Mouse (Mus musculus) kidney, embryonic 15.5 days (tissue): ENCODE data around the gene Adgrv1. TPM values are rescaled to one million over a fixed set of nuclear protein-coding genes. Genes with fewer than 3 reads are reported as not detected.
"Not testable (repeated sequence)": the region's sequence is repeated elsewhere in the genome, so short reads cannot be mapped to it uniquely, and the experiment has no call there.

Source experiments
- ATAC-seq: fragments of 200-750 bp; cut with Nextera tagmentation; replicated peaks from 2 replicates; pipeline ENCODE4 v1.8.0; 2017; ENCODE audit warnings: moderate TSS enrichment; ENCODE audit not compliant: low FRiP score
- H3K27ac ChIP-seq: fragments of 300-500 bp; sonication (generic); 2 replicates; pipeline ENCODE4 v1.5.1; 2015; ENCODE audit warnings: mild to moderate bottlenecking, inconsistent platforms
- H3K27me3 ChIP-seq: fragments of 300-500 bp; sonication (generic); 2 replicates; pipeline ENCODE4 v1.6.1; 2015; ENCODE audit warnings: inconsistent platforms
- H3K36me3 ChIP-seq: fragments of 300-500 bp; sonication (generic); 2 replicates; pipeline ENCODE4 v1.6.1; 2015; ENCODE audit warnings: inconsistent platforms
- H3K4me1 ChIP-seq: fragments of 300-500 bp; sonication (generic); 2 replicates; pipeline ENCODE4 v1.6.1; 2015; ENCODE audit warnings: inconsistent platforms
- H3K4me2 ChIP-seq: fragments of 300-500 bp; sonication (generic); 2 replicates; pipeline ENCODE4 v1.6.1; 2015; ENCODE audit warnings: moderate library complexity, mild to moderate bottlenecking, inconsistent platforms
- H3K4me3 ChIP-seq: fragments of 300-500 bp; sonication (generic); replicated peaks from 2 replicates; pipeline ENCODE4 v1.5.1; 2015; ENCODE audit warnings: mild to moderate bottlenecking, inconsistent platforms
- H3K9ac ChIP-seq: fragments of 300-500 bp; sonication (generic); 2 replicates; pipeline ENCODE4 v1.6.1; 2015; ENCODE audit warnings: mild to moderate bottlenecking, inconsistent platforms
- H3K9me3 ChIP-seq: fragments of 300-500 bp; sonication (generic); replicated peaks from 2 replicates; pipeline ENCODE4 v1.6.1; 2016; ENCODE audit warnings: inconsistent platforms
- WGBS: fragments of 180-500 bp; shearing (Covaris S2); methylation state at CpG from one replicate; pipeline ENCODE4 v1.1.7; 2015; ENCODE audit warnings: mixed read lengths; 5-methylcytosine and 5-hydroxymethylcytosine counted together
- polyA plus RNA-seq: library from polyadenylated mRNA; unstranded; fragments of >200 nt; fragmentation: Nextera tagmentation; extraction: Ambion mirVana; gene quantifications from 2 replicates; pipeline ENCODE4 v1.2.1, GENCODE M21; 2015

Adgrv1 gene
- polyA plus RNA-seq, 1 experiment from 2014 or later = 4.3 TPM

- not testable (repeated sequence) for H3K36me3 ChIP-seq, H3K27me3 ChIP-seq, H3K4me3 ChIP-seq, H3K9me3 ChIP-seq, H3K27ac ChIP-seq, H3K4me2 ChIP-seq, H3K4me1 ChIP-seq, ATAC-seq, H3K9ac ChIP-seq
- WGBS = 84% methylated on average over 4 of the region's 4 CpGs
These were observed 365.5 kb downstream of the Adgrv1 start for GRCm38 (mm10) chr13:81267489-81267888.

DNA sequence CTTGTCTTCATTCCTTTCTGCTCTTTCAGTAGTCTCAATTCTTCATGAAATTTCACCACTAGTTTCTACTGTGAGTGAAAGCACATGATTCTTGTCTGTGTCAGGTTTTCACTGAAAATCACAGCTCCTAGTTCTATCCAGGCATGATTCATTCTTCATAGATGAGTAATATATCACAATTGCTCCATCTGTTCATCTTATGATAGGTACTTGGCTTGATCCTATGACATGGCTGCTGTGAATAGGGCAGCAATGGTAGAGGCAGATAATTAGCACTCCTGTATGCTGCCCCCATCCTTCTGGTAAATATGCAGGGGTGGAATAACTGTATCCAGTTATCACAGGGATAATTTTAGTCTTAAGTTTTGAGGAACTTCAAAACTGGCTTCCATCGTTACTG lies 368.5 kb downstream of the Adgrv1 start:
- Histone ChIP-seq H3K4me3 (no peak overlapping the region), H3K4me2 (no peak overlapping the region), H3K27ac (no peak overlapping the region), H3K36me3 (no peaks in the 10 kb centered on the region), H3K4me1 (no peaks in the 10 kb centered on the region), H3K9ac (no peak overlapping the region), H3K27me3 (no peaks in the 10 kb centered on the region), H3K9me3 (no peaks in the 10 kb centered on the region)
- 88% methylated on average over 1 of the region's 1 CpGs for WGBS
- no peak for ATAC-seq

GRCm38 (mm10) chr13:81241181-81241580 lies 391.8 kb downstream of the Adgrv1 start:
- H3K9me3 ChIP-seq = no peaks in the 10 kb centered on the region
- no peaks in the 10 kb centered on the region for H3K27me3 ChIP-seq
- WGBS = 91% methylated on average over 2 of the region's 2 CpGs
- H3K4me3 ChIP-seq = no peak overlapping the region
- H3K36me3 ChIP-seq = no peaks in the 10 kb centered on the region
- H3K9ac ChIP-seq = no peak overlapping the region
- ATAC-seq = no peak
- H3K4me1 ChIP-seq = no peaks in the 10 kb centered on the region
- H3K27ac ChIP-seq = no peak overlapping the region
- H3K4me2 ChIP-seq = no peak overlapping the region

DNA sequence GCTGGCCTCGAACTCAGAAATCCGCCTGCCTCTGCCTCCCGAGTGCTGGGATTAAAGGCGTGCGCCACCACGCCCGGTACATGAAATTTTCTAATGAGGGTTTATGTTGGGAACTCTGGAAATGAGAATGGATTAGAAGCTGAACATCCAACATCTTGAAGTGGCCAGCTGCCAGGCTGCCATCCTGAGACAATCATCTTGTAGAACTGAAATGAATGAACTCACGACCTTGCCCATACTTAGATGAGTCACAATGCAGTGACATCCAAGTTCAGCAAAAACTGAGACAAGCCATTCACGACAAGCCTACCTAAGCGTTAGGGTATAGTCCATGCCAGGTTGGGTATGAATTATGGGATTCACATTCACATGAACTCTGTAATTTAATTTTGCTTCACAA lies 393.1 kb downstream of the Adgrv1 start:
- Histone ChIP-seq H3K36me3 (no peaks in the 10 kb centered on the region), H3K9me3 (no peaks in the 10 kb centered on the region), H3K27ac (no peak overlapping the region), H3K4me2 (no peak overlapping the region), H3K9ac (no peak overlapping the region), H3K4me1 (no peaks in the 10 kb centered on the region), H3K4me3 (no peak overlapping the region), H3K27me3 (no peaks in the 10 kb centered on the region)
- ATAC-seq = no peak
- WGBS = 95% methylated on average over 10 of the region's 10 CpGs

GRCm38 (mm10) chr13:81239427-81239826 lies 393.5 kb downstream of the Adgrv1 start:
- Histone ChIP-seq H3K4me1 (no peaks in the 10 kb centered on the region), H3K4me3 (no peak overlapping the region), H3K27ac (no peak overlapping the region), H3K9ac (no peak overlapping the region), H3K9me3 (no peaks in the 10 kb centered on the region), H3K27me3 (no peaks in the 10 kb centered on the region), H3K36me3 (no peaks in the 10 kb centered on the region), H3K4me2 (no peak overlapping the region)
- WGBS = 84% methylated on average over 3 of the region's 3 CpGs
- no peak for ATAC-seq

DNA sequence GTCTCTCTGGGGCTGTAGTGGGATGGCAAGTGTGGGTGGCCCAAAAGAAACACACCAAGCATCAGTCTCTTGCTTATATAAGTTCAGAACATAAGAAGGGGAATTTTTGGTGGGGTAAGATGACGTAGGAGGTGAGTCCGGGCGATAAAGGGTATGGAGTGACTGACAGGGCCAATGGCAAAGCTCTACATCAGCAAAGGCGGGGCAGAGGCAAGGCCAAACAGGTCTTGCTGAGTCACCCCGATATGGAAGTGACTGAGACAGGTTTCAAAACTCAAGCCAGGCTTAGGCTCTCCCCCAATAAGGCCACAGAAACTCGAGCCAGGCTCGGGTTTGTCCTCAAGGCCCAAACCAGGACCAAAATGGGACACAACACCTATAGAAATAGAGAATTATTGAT lies 394.1 kb downstream of the Adgrv1 start:
- WGBS = 88% methylated on average over 7 of the region's 7 CpGs
- H3K36me3 ChIP-seq = no peaks in the 10 kb centered on the region
- no peak for ATAC-seq
- no peaks in the 10 kb centered on the region for H3K9me3 ChIP-seq
- no peak overlapping the region for H3K4me3 ChIP-seq
- H3K27me3 ChIP-seq = no peaks in the 10 kb centered on the region
- H3K4me1 ChIP-seq = no peaks in the 10 kb centered on the region
- H3K4me2 ChIP-seq = no peak overlapping the region
- H3K27ac ChIP-seq = no peak overlapping the region
- H3K9ac ChIP-seq = no peak overlapping the region

- Histone ChIP-seq H3K4me2 (no peak overlapping the region), H3K36me3 (no peaks in the 10 kb centered on the region), H3K9ac (no peak overlapping the region), H3K27ac (no peak overlapping the region), H3K27me3 (no peaks in the 10 kb centered on the region), H3K4me3 (no peak overlapping the region), H3K4me1 (peaks cover 4% of the 10 kb centered on the region; the same call in 1 of the 2 replicates), H3K9me3 (no peaks in the 10 kb centered on the region)
- WGBS = 84% methylated on average over 5 of the region's 5 CpGs
- no peak for ATAC-seq
These were observed 395.0 kb downstream of the Adgrv1 start for GRCm38 (mm10) chr13:81237947-81238346.

DNA sequence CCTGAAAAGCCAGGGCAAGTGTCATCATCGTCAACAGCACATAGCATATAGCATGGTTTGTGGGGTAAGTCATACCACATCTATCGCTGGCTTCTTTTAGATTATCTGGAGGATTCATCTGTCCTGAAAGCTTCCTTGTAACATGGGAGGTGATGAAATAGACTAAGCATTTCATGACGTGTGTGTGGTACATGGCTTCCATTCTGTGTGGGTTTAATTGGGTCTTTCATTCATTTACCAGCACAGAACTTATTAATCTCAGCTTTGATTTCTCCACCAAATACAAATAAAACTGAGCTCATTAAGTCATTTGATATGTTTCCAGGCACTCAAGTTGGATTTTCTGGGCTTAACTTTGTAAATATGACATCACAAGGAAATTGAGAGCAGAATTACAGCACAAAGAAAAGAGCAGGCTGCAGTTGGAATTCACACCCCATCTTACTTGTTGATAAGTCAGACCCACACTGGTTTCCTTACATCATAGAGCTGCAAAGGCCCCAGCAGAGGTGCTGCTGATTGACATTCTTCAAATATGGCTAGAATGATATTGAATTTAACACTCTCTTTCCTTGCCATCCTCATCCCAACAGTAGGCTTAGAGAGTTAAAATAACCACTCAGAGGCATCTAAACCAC lies 396.1 kb downstream of the Adgrv1 start:
- Histone ChIP-seq H3K9me3 (no peaks in the 10 kb centered on the region), H3K9ac (no peak overlapping the region), H3K4me3 (no peak overlapping the region), H3K27ac (no peak overlapping the region), H3K4me2 (no peak overlapping the region), H3K4me1 (peaks cover 8% of the 10 kb centered on the region; the same call in 1 of the 2 replicates), H3K27me3 (no peaks in the 10 kb centered on the region), H3K36me3 (no peaks in the 10 kb centered on the region)
- 85% methylated on average over 3 of the region's 3 CpGs for WGBS
- no peak for ATAC-seq

DNA sequence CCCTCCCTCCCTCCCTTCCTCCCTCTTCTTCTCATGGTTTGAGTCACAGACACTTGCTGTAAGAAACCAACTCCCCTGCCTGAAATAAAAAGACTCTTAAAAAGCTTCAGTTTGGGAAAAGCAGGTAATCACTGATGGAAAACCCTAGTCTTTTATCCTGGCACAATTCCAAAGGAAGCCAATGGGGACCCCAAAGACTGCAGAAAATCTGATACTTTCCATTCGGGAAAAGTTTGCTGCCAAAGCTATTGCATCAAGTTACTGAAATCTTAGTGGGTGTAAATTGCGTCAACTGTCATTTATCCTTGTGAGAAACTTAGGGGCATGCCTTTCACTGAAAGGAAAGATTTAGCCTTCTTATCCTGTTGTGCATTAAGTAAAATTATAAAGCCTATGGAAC lies 398.9 kb downstream of the Adgrv1 start:
- Histone ChIP-seq H3K36me3 (no peaks in the 10 kb centered on the region), H3K27me3 (no peaks in the 10 kb centered on the region), H3K9me3 (no peaks in the 10 kb centered on the region), H3K4me1 (peaks cover 10% of the 10 kb centered on the region; the same call in 1 of the 2 replicates), H3K9ac (no peak overlapping the region), H3K4me2 (no peak overlapping the region), H3K4me3 (no peak overlapping the region), H3K27ac (no peak overlapping the region)
- ATAC-seq = no peak
- 40% methylated on average over 2 of the region's 2 CpGs for WGBS

DNA sequence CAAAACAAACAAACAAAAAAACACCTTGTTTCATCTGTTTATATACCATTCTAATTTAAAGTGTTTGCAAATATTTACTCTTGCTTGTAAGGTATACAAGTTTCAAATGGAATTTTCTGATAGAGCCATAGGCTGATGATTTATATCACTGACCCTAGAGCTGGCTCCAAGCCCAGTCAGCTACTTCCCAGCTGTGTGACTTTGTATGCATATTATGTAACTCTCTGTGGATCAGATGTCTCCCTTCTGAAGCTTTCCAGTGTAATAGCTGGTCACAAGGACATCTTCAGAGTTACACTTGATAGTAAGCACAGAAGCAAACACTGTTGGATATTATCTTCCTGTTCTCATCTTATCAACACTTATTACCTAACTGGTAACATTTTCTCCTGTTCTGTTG lies 400.1 kb downstream of the Adgrv1 start:
- Histone ChIP-seq H3K4me2 (no peak overlapping the region), H3K27ac (peak overlapping the region; percentile 2; the same call in 1 of the 2 replicates), H3K36me3 (no peaks in the 10 kb centered on the region), H3K9me3 (no peaks in the 10 kb centered on the region), H3K4me1 (peaks cover 10% of the 10 kb centered on the region; the same call in 1 of the 2 replicates), H3K4me3 (no peak overlapping the region), H3K9ac (no peak overlapping the region), H3K27me3 (no peaks in the 10 kb centered on the region)
- peak; percentile 88 for ATAC-seq

DNA sequence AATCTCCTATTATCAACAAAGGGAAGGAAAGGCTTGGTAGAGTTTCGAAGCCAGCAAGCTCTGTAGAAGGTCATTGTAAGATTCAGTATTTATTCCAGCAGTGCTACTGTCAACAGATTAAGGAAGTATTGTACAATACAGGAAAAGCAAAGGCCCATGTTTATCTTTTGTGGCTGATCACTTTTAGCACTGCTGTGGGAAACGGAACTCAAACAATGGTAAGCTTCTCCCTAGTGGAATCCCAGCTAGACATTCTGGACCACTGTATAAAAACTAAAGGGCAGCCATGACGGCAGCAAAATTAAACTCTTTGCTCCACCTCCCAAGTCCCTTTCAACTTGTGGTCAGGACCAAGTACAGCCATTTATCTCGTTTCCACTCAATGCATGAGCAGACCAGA lies 402.8 kb downstream of the Adgrv1 start:
- Histone ChIP-seq H3K9ac (no peak overlapping the region), H3K9me3 (no peaks in the 10 kb centered on the region), H3K36me3 (no peaks in the 10 kb centered on the region), H3K4me3 (no peak overlapping the region), H3K27me3 (no peaks in the 10 kb centered on the region), H3K4me1 (peaks cover 10% of the 10 kb centered on the region; the same call in 1 of the 2 replicates), H3K27ac (no peak overlapping the region), H3K4me2 (no peak overlapping the region)
- 63% methylated on average over 4 of the region's 4 CpGs for WGBS
- no peak for ATAC-seq

DNA sequence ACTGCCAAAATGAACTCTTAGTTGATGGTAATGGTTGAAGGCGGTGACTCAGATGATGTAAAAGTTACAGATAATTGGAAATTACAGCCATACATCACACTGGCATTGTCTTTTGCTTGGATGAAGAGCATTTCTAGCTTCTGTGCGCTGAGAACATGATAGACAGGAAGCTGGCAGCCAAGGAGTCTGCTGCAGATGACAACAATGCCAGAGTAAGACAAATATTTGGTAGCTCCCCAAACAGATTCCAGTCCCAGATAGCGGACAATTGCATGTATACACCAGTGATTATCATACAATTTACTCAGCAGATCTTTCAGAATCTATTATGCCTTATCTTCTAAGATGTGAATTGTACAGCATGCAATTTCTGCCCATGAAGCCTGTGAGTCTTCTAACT lies 409.2 kb downstream of the Adgrv1 start:
- Histone ChIP-seq H3K4me2 (no peak overlapping the region), H3K4me3 (no peak overlapping the region), H3K9me3 (no peaks in the 10 kb centered on the region), H3K36me3 (no peaks in the 10 kb centered on the region), H3K9ac (no peak overlapping the region), H3K27me3 (no peaks in the 10 kb centered on the region), H3K4me1 (no peaks in the 10 kb centered on the region), H3K27ac (no peak overlapping the region)
- WGBS = 85% methylated on average over 3 of the region's 3 CpGs
- ATAC-seq = no peak

DNA sequence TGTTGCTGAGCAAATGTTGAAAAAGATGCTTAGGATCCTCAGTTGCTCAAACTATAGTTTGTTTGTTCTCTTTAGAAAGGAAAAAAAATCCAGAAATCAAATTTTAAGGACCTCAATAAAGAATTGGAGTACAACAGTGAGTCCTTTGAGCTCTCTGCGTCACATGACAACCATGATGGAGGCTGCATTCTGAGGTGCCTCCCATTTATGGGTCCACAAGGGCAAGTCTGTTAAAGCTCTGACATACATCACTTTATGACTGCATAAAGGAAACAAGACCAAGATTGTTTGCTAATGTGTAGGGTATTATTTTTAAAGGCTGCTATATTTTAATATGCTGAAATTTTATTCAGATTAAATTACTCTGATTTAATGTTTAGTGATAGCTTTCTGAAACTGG lies 410.6 kb downstream of the Adgrv1 start:
- no peak for ATAC-seq
- Histone ChIP-seq H3K4me1 (no peaks in the 10 kb centered on the region), H3K9me3 (no peaks in the 10 kb centered on the region), H3K27me3 (no peaks in the 10 kb centered on the region), H3K27ac (no peak overlapping the region), H3K4me3 (no peak overlapping the region), H3K9ac (no peak overlapping the region), H3K4me2 (no peak overlapping the region), H3K36me3 (no peaks in the 10 kb centered on the region)
- 84% methylated on average over 1 of the region's 1 CpGs for WGBS
